Mouse (Mus musculus): ENCODE results near the gene Gm49337. TPM values are rescaled to one million over a fixed set of nuclear protein-coding genes. Genes with fewer than 3 reads are reported as not detected.

Gm49337 gene
- polyA plus RNA-seq, 1 experiment from 2014 or later, result not detected

DNA sequence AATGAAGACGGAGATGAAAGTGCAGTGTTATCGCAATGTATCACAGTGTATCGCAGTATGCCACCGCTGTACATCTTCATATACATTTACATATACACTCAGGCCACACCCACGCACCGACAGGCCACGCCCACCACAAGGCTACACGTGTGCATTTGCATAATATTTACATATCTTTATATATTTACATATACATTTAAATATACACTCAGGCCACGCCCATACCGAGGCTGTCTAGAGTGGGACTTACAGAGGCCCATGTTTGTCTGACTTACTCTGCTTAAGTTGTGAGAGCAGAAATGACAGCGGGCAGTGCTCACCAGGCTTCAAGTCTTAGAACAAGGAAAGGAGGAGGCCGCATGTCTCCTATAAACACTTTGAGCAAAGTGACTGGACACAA lies 120.1 kb downstream of the Gm49337 start:
- ATAC-seq (ENCODE audit: low FRiP score, low read depth), result no peak
- no peak overlapping the region for H3K4me2 ChIP-seq
- WGBS, result 90% methylated on average over 12 of the region's 12 CpGs
- H3K9me3 ChIP-seq, result no peaks in the 10 kb centered on the region
- H3K4me3 ChIP-seq, result no peak overlapping the region
- H3K27ac ChIP-seq (replicated peaks), result no peak overlapping the region
- H3K9ac ChIP-seq, result no peak overlapping the region
- H3K4me1 ChIP-seq (replicated peaks), result no peaks in the 10 kb centered on the region
- peaks cover 58% of the 10 kb centered on the region for H3K36me3 ChIP-seq
- H3K27me3 ChIP-seq, result no peaks in the 10 kb centered on the region

DNA sequence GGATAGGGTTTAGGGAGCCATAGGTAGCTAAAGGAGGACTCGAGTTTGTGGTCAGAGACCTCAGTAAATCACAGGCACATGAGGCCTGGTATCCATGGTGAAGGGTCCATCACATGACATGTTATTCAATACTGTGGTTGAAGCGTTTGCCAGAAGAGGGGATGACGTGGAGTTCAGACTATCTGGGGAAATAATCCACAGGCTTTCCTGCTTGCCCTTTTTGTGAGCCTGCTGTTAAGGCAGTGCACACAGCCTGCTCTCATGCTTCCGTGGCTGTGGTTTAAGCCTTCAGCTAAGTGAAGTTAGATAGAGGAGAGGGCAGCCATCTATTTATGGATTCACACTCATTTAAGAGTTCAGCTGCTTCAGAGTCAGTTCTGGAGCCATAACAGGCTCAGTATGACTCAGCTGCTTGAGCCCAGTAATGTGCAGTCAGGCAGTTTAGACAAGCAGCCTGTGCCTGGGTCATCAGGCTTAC lies 127.7 kb downstream of the Gm49337 start:
- no peak for ATAC-seq (ENCODE audit: low FRiP score, low read depth)
- no peak overlapping the region for H3K4me3 ChIP-seq
- H3K9ac ChIP-seq, result no peak overlapping the region
- no peaks in the 10 kb centered on the region for H3K4me1 ChIP-seq (replicated peaks)
- no peak overlapping the region for H3K4me2 ChIP-seq
- WGBS, result 72% methylated on average over 4 of the region's 4 CpGs
- peaks cover 43% of the 10 kb centered on the region for H3K36me3 ChIP-seq
- no peaks in the 10 kb centered on the region for H3K9me3 ChIP-seq
- no peak overlapping the region for H3K27ac ChIP-seq (replicated peaks)
- no peaks in the 10 kb centered on the region for H3K27me3 ChIP-seq

DNA sequence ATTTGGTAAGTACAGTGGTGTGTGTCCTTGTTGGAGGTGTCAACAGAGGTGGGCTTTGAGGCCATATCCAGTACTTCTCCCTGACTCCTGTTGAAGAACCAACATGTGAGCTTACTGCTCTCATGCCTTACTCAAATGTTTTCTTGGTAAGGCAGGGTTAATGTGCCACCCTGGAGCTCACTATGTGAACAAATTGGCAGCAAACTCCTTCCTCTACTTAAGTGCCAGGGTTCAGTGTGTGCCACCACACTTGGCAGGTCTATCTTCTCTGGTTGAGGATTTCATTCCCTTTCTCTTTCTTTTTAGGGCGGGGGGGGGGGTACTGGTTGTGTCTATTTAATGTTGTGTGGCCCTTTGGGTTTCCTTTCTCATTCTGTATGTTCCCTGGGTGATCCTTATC lies 131.4 kb downstream of the Gm49337 start:
- Histone ChIP-seq H3K27ac (replicated peaks) (no peak overlapping the region), H3K36me3 (peaks cover 59% of the 10 kb centered on the region), H3K4me2 (no peak overlapping the region), H3K9me3 (no peaks in the 10 kb centered on the region), H3K9ac (no peak overlapping the region), H3K4me3 (no peak overlapping the region), H3K4me1 (replicated peaks) (no peaks in the 10 kb centered on the region), H3K27me3 (no peaks in the 10 kb centered on the region)
- WGBS, result 6% methylated on average over 1 of the region's 1 CpGs
- ATAC-seq (ENCODE audit: low FRiP score, low read depth), result no peak

DNA sequence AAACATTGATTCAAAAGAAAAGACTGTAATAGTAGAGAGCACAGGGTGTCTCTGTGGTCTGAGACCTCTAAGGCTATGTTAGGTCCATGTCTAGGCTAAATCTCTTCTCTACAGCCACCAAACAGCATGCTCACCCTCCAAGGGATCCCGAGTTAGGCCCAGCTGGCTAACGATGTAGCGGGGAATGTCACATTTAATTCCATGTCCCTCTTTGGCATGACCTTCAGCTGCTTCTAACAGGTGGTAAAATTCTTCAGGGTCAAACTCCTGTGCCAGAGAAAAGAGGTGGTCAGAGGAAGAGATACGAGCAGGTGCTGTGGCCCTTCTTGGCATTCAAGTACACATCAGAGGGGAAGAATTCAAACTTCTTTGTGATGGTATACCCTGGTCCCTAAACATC lies 144.4 kb downstream of the Gm49337 start:
- WGBS, result 93% methylated on average over 4 of the region's 4 CpGs
- H3K4me2 ChIP-seq, result no peak overlapping the region
- H3K36me3 ChIP-seq, result peaks cover 95% of the 10 kb centered on the region
- no peaks in the 10 kb centered on the region for H3K4me1 ChIP-seq (replicated peaks)
- ATAC-seq (ENCODE audit: low FRiP score, low read depth), result no peak
- H3K9ac ChIP-seq, result no peak overlapping the region
- H3K27ac ChIP-seq (replicated peaks), result no peak overlapping the region
- no peak overlapping the region for H3K4me3 ChIP-seq
- no peaks in the 10 kb centered on the region for H3K27me3 ChIP-seq
- no peaks in the 10 kb centered on the region for H3K9me3 ChIP-seq

DNA sequence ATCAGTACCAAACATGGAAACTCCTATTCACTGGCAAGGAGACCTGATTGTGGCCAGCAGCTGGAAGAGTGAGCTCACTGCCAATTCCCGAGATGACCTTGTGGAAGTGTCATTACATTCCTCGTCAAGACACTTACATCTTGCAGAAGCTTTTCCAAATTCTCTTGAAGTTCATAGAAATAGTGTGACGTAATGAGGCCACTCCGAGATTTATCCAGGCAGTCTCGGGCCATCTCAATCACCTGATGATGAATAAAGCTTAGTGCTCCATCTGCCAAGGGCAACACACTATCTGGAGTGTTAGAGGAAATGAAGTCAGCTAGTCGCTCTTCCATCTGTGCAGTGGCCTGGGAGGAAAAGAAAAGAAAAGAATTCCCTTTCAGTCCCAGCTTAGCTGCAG lies 148.9 kb downstream of the Gm49337 start:
- Histone ChIP-seq H3K27me3 (no peaks in the 10 kb centered on the region), H3K27ac (replicated peaks) (no peak overlapping the region), H3K9ac (no peak overlapping the region), H3K4me3 (no peak overlapping the region), H3K4me1 (replicated peaks) (no peaks in the 10 kb centered on the region), H3K36me3 (peaks cover 91% of the 10 kb centered on the region), H3K9me3 (no peaks in the 10 kb centered on the region), H3K4me2 (no peak overlapping the region)
- no peak for ATAC-seq (ENCODE audit: low FRiP score, low read depth)
- 92% methylated on average over 6 of the region's 6 CpGs for WGBS

DNA sequence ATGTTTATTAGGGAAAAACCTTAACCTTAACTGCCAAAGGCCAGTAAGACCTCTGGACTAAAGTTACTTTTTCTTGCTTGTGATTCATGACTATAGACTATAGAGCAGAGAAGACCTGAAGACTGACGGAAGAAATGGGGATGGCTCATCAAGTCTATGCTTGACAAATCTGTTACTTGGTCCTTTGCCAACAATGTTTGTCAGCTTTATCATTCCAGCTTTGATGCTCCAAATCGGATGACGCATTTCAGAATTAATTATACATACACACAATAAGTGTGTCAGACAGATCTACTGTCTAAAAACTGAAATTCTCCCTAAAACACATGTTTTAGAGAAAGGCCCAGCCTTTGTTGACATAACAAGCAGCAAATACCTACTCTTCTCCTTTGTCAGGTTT lies 156.1 kb downstream of the Gm49337 start:
- Histone ChIP-seq H3K9ac (no peak overlapping the region), H3K4me1 (replicated peaks) (no peaks in the 10 kb centered on the region), H3K4me2 (no peak overlapping the region), H3K27ac (replicated peaks) (no peak overlapping the region), H3K27me3 (no peaks in the 10 kb centered on the region), H3K9me3 (no peaks in the 10 kb centered on the region), H3K36me3 (peaks cover 58% of the 10 kb centered on the region), H3K4me3 (no peak overlapping the region)
- no peak for ATAC-seq (ENCODE audit: low FRiP score, low read depth)
- WGBS, result 85% methylated on average over 3 of the region's 3 CpGs

DNA sequence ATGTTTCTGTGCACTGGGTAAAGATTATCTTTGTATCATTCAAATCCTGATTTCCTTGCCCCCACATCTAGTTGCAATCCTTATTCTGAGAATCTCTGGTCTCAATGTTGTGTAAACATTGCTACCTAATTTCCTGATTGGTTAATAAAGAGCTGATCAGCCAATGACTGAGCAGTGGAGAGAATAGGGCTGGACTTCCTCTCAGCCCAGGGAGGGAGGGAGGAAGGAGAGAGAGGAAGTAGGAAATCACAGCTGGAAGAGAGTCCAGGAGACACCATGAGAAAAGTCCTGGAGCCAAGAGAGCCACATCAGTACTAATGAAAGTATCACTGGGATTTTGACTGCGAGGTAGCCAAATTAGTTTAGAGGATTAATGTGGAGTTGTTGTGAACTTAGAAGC lies 163.1 kb downstream of the Gm49337 start:
- no peak overlapping the region for H3K9ac ChIP-seq
- no peak overlapping the region for H3K27ac ChIP-seq (replicated peaks)
- no peak for ATAC-seq (ENCODE audit: low FRiP score, low read depth)
- H3K36me3 ChIP-seq, result 0 out of 2 replicates have a peak, but pooled peaks cover 6% of the 10 kb centered on the region
- H3K4me3 ChIP-seq, result no peak overlapping the region
- no peaks in the 10 kb centered on the region for H3K27me3 ChIP-seq
- H3K4me2 ChIP-seq, result no peak overlapping the region
- 89% methylated on average over 1 of the region's 1 CpGs for WGBS
- H3K9me3 ChIP-seq, result no peaks in the 10 kb centered on the region
- H3K4me1 ChIP-seq (replicated peaks), result no peaks in the 10 kb centered on the region

DNA sequence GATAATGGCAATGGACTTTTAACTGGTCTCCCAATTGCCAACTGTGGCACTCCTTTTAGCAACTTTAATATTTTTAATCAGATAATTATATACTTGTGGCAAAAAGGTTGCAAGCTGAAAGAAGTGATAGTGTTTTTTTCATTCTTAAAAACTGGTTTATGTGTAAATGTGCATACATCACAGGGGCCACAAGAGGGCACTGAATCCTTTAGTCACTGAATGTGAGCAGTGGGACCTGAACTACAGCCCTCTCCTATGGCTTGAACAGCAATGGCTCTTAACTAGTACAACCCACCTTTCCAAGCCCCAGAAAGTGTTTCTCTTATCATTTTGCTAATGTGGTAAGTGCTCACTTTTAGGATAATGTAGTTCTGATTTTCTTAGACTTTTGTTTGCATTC lies 168.9 kb downstream of the Gm49337 start:
- no peaks in the 10 kb centered on the region for H3K27me3 ChIP-seq
- ATAC-seq (ENCODE audit: low FRiP score, low read depth), result no peak
- no peak overlapping the region for H3K27ac ChIP-seq (replicated peaks)
- no peaks in the 10 kb centered on the region for H3K9me3 ChIP-seq
- H3K9ac ChIP-seq, result no peak overlapping the region
- H3K36me3 ChIP-seq, result no peaks in the 10 kb centered on the region
- H3K4me2 ChIP-seq, result no peak overlapping the region
- no peaks in the 10 kb centered on the region for H3K4me1 ChIP-seq (replicated peaks)
- no peak overlapping the region for H3K4me3 ChIP-seq

Other genes starting within 250 kb of the Gm49337 start
- gene Dmbx1, start 233.5 kb upstream of the Gm49337 start, polyA plus RNA-seq (2015; fragmentation: Nextera tagmentation; extraction: Ambion mirVana), result 8.3 and 8.6 TPM in 2 replicates
- gene Faah, start 155.5 kb upstream of the Gm49337 start, polyA plus RNA-seq (2015; fragmentation: Nextera tagmentation; extraction: Ambion mirVana), result 22.7 and 25.9 TPM in 2 replicates
- 12.3 and 12.5 TPM in 2 replicates for gene Nsun4, start 119.5 kb upstream of the Gm49337 start, polyA plus RNA-seq (2015; fragmentation: Nextera tagmentation; extraction: Ambion mirVana)
- gene Uqcrh, start 98.3 kb upstream of the Gm49337 start, polyA plus RNA-seq (2015; fragmentation: Nextera tagmentation; extraction: Ambion mirVana), result 459 and 497 TPM in 2 replicates
- 74.3 and 77.3 TPM in 2 replicates for gene Lrrc41, start 98.1 kb upstream of the Gm49337 start, polyA plus RNA-seq (2015; fragmentation: Nextera tagmentation; extraction: Ambion mirVana)
- 9.9 and 10.7 TPM in 2 replicates for gene Rad54l, start 49.7 kb upstream of the Gm49337 start, polyA plus RNA-seq (2015; fragmentation: Nextera tagmentation; extraction: Ambion mirVana)
- 69.5 and 69.9 TPM in 2 replicates for gene Pomgnt1, start 49.5 kb upstream of the Gm49337 start, polyA plus RNA-seq (2015; fragmentation: Nextera tagmentation; extraction: Ambion mirVana)
- gene Lurap1, start 22.0 kb upstream of the Gm49337 start, polyA plus RNA-seq (2015; fragmentation: Nextera tagmentation; extraction: Ambion mirVana), result 2.5 and 2.9 TPM in 2 replicates
- gene Tspan1, start 5.8 kb upstream of the Gm49337 start, polyA plus RNA-seq (2015; fragmentation: Nextera tagmentation; extraction: Ambion mirVana), result 0.21 TPM in 1 of 2 replicates, not detected in the other
- not detected in 2 replicates for gene 1700042G07Rik, start within 50 bp of the Gm49337 start, polyA plus RNA-seq (2015; fragmentation: Nextera tagmentation; extraction: Ambion mirVana)
- 55.5 and 58.4 TPM in 2 replicates for gene Pik3r3, start 48.2 kb downstream of the Gm49337 start, polyA plus RNA-seq (2015; fragmentation: Nextera tagmentation; extraction: Ambion mirVana)